ENCODE assay signal across 21 mouse cellular contexts in the genomic region with DNA sequence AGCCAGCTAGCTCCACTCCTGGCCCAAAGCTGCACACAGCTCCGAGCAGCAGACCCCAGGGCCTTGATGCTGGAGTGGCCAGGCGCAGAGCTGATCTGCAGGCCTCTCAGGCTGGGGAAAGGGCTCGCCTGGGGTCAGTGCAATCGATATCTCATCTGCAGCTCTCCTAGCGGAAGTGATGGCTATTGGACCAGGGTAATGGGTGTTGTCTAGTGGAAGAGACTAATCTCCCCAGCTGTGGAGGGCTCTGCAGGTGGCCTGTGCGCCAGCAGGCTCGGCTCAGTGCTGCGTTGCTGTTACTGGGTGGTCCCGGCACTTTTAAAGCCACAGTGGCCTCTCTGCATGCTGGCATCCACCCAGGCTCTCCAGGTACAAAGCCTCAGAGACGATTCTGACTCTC. TPM values are rescaled to one million over a fixed set of nuclear protein-coding genes. Genes with fewer than 3 reads are reported as not detected.
DNase-seq lines count a peak whose midpoint lies in the region; ATAC-seq and TF ChIP-seq lines count a peak whose summit lies in the region.
"Had no signal": no experiment of that assay in that cellular context is flagged by ENCODE, and none has a peak within 500 bp of the region (broad histone marks: within the 10 kb centered on the region; RNA-seq: fewer than 3 reads in every experiment).

No protein-coding gene starts in this region.

- H3K9ac ChIP-seq in forebrain, embryonic 11.5 days (ENCODE audit: low read length): no peak overlapping the region; the same call in 1 of the 2 replicates
- H3K9ac ChIP-seq in limb, embryonic 12.5 days (replicated peaks): no peak overlapping the region
- peak overlapping the region; percentile 12; the same call in 1 of the 2 replicates for H3K9ac ChIP-seq in limb, embryonic 14.5 days (ENCODE audit: low read depth, low read length, severe bottlenecking)
- H3K9ac ChIP-seq: hindbrain, embryonic 14.5 days; intestine, embryonic 15.5 days; lung, embryonic 14.5 days had no signal

- no peaks in the 10 kb centered on the region for H3K9me3 ChIP-seq in forebrain, embryonic 10.5 days
- no peaks in the 10 kb centered on the region for H3K9me3 ChIP-seq in forebrain, embryonic 11.5 days (ENCODE audit: control insufficient read depth, low read length)
- no peaks in the 10 kb centered on the region for H3K9me3 ChIP-seq in limb, embryonic 12.5 days
- H3K9me3 ChIP-seq in limb, embryonic 10.5 days (replicated peaks): no peaks in the 10 kb centered on the region
- H3K9me3 ChIP-seq in limb, embryonic 14.5 days (ENCODE audit: control insufficient read depth, low read length): no peaks in the 10 kb centered on the region
- H3K9me3 ChIP-seq: heart, embryonic 10.5 days; intestine, embryonic 15.5 days had no signal

- peak; percentile 9; the same call in 1 of the 2 replicates for TF ChIP-seq POLR2A in bone marrow, adult 2 months (IDR thresholded peaks at IDR 0.05; ENCODE audit: borderline replicate concordance, control insufficient read depth, low read depth, low read length)
- no peak for TF ChIP-seq POLR2A in limb, embryonic 14.5 days (IDR thresholded peaks at IDR 0.05; ENCODE audit: borderline replicate concordance, extremely low read depth, insufficient read depth, insufficient read length)

- peaks cover 53% of the 10 kb centered on the region for H3K4me1 ChIP-seq in forebrain, embryonic 10.5 days
- H3K4me1 ChIP-seq in forebrain, embryonic 11.5 days (replicated peaks; ENCODE audit: control insufficient read depth, insufficient read depth, low read length): peaks cover 9% of the 10 kb centered on the region; the same call in 1 of the 2 replicates
- peaks cover 12% of the 10 kb centered on the region; the same call in 1 of the 2 replicates for H3K4me1 ChIP-seq in limb, embryonic 12.5 days (replicated peaks)
- peaks cover 30% of the 10 kb centered on the region for H3K4me1 ChIP-seq in limb, embryonic 10.5 days
- H3K4me1 ChIP-seq in bone marrow, adult 2 months (ENCODE audit: control insufficient read depth, insufficient read depth, low read length): no peaks in the 10 kb centered on the region
- no peaks in the 10 kb centered on the region for H3K4me1 ChIP-seq in limb, embryonic 14.5 days (ENCODE audit: control insufficient read depth, insufficient read depth, low read length)
- H3K4me1 ChIP-seq: intestine, embryonic 15.5 days had no signal

- H3K36me3 ChIP-seq in forebrain, embryonic 10.5 days (replicated peaks): no peaks in the 10 kb centered on the region
- H3K36me3 ChIP-seq in forebrain, embryonic 11.5 days (ENCODE audit: control insufficient read depth, insufficient read depth, low read length): no peaks in the 10 kb centered on the region
- no peaks in the 10 kb centered on the region for H3K36me3 ChIP-seq in limb, embryonic 12.5 days
- no peaks in the 10 kb centered on the region for H3K36me3 ChIP-seq in limb, embryonic 10.5 days
- H3K36me3 ChIP-seq in limb, embryonic 14.5 days (ENCODE audit: control insufficient read depth, insufficient read depth, low read length): no peaks in the 10 kb centered on the region
- H3K36me3 ChIP-seq: heart, embryonic 10.5 days; intestine, embryonic 15.5 days had no signal

- no peak for TF ChIP-seq CTCF in bone marrow, adult 2 months (IDR thresholded peaks at IDR 0.05; ENCODE audit: control insufficient read depth, insufficient read depth, low read length)

- no peak overlapping the region for H3K4me3 ChIP-seq in forebrain, embryonic 10.5 days
- no peak overlapping the region for H3K4me3 ChIP-seq in forebrain, embryonic 11.5 days (ENCODE audit: low read depth, low read length)
- no peak overlapping the region for H3K4me3 ChIP-seq in limb, embryonic 12.5 days (replicated peaks)
- no peak overlapping the region for H3K4me3 ChIP-seq in limb, embryonic 10.5 days
- H3K4me3 ChIP-seq in bone marrow, adult 2 months (replicated peaks; ENCODE audit: control insufficient read depth, low read depth, low read length): no peak overlapping the region
- H3K4me3 ChIP-seq in limb, embryonic 14.5 days (replicated peaks; ENCODE audit: low read length): no peak overlapping the region
- H3K4me3 ChIP-seq: erythroblast, embryonic 14.5 days; gastrocnemius, adult 2 months; heart, embryonic 10.5 days; intestine, embryonic 15.5 days; myocyte had no signal

- 7% methylated on average over 10 of the region's 10 CpGs for WGBS in forebrain, embryonic 10.5 days
- WGBS in forebrain, embryonic 11.5 days: 14% methylated on average over 10 of the region's 10 CpGs
- 24% methylated on average over 10 of the region's 10 CpGs for WGBS in limb, embryonic 12.5 days
- 41% methylated on average over 10 of the region's 10 CpGs for WGBS in limb, embryonic 10.5 days
- 70% methylated on average over 10 of the region's 10 CpGs for WGBS in bone marrow, adult 2 months
- 37% methylated on average over 6 of the region's 10 CpGs for WGBS in limb, embryonic 14.5 days

- DNase-seq in forebrain, embryonic 10.5 days (ENCODE audit: extremely low spot score, low spot score): no peak
- DNase-seq in forebrain, embryonic 11.5 days (ENCODE audit: low spot score): no peak
- no peak for DNase-seq in limb, embryonic 10.5 days (ENCODE audit: low spot score)
- DNase-seq in limb, embryonic 14.5 days (ENCODE audit: low spot score): no peak
- no peak for DNase-seq in spleen, postnatal 10 days (ENCODE audit: low spot score in 2 of 2)
- no peak for DNase-seq in adrenal gland, adult 2 months
- DNase-seq: adrenal gland, postnatal 10 days; cerebellum, postnatal 10 days; gastrocnemius, adult 2 months; lung, embryonic 14.5 days; lung, postnatal 36 days; thymus, postnatal 4 days had no signal

- peak overlapping the region; percentile 21; the same call in 1 of the 2 replicates for H3K27ac ChIP-seq in forebrain, embryonic 10.5 days
- H3K27ac ChIP-seq in forebrain, embryonic 11.5 days (ENCODE audit: low read depth, low read length): no peak overlapping the region
- no peak overlapping the region for H3K27ac ChIP-seq in limb, embryonic 12.5 days
- H3K27ac ChIP-seq in limb, embryonic 10.5 days: no peak overlapping the region
- no peak overlapping the region for H3K27ac ChIP-seq in bone marrow, adult 2 months (ENCODE audit: control insufficient read depth, insufficient read depth, low read depth, low read length, poor library complexity)
- H3K27ac ChIP-seq in limb, embryonic 14.5 days (replicated peaks; ENCODE audit: low read depth, low read length): no peak overlapping the region
- H3K27ac ChIP-seq: gastrocnemius, adult 2 months; heart, embryonic 10.5 days; hindbrain, embryonic 14.5 days; intestine, embryonic 15.5 days had no signal

- H3K27me3 ChIP-seq in forebrain, embryonic 10.5 days (ENCODE audit: poor library complexity, severe bottlenecking): peaks cover 65% of the 10 kb centered on the region
- H3K27me3 ChIP-seq in forebrain, embryonic 11.5 days (ENCODE audit: control insufficient read depth, insufficient read depth, low read length): peaks cover 4% of the 10 kb centered on the region; the same call in 1 of the 2 replicates
- peaks cover 4% of the 10 kb centered on the region; the same call in 1 of the 2 replicates for H3K27me3 ChIP-seq in limb, embryonic 12.5 days
- peaks cover 12% of the 10 kb centered on the region; the same call in 1 of the 2 replicates for H3K27me3 ChIP-seq in limb, embryonic 10.5 days (ENCODE audit: low read depth, poor library complexity, severe bottlenecking)
- H3K27me3 ChIP-seq in limb, embryonic 14.5 days (ENCODE audit: control insufficient read depth, insufficient read depth, low read length): no peaks in the 10 kb centered on the region

- no peak overlapping the region for H3K4me2 ChIP-seq in forebrain, embryonic 11.5 days (ENCODE audit: low read depth, low read length, severe bottlenecking)
- H3K4me2 ChIP-seq in limb, embryonic 12.5 days: no peak overlapping the region
- no peak overlapping the region for H3K4me2 ChIP-seq in limb, embryonic 14.5 days (replicated peaks; ENCODE audit: low read depth, low read length, severe bottlenecking)
- H3K4me2 ChIP-seq: hindbrain, embryonic 14.5 days; intestine, embryonic 15.5 days; lung, embryonic 14.5 days had no signal

- ATAC-seq in forebrain, embryonic 11.5 days (replicated peaks; ENCODE audit: low FRiP score): no peak
- ATAC-seq in limb, embryonic 12.5 days (ENCODE audit: insufficient number of reproducible peaks, insufficient read depth, low FRiP score, low TSS enrichment, low read depth): 0 out of 2 replicates have a peak, but pooled peaks have one; percentile 31
- no peak for ATAC-seq in limb, embryonic 14.5 days (ENCODE audit: low FRiP score, low read depth)
- ATAC-seq: CD4-positive, CD25-positive, alpha-beta regulatory T cell, adult 4 months; intestine, embryonic 15.5 days; Patski had no signal

RNA-seq across cellular contexts. Expression of a gene that starts 46.7 kb away (rescaled TPM):
- polyA plus RNA-seq in forebrain, embryonic 10.5 days (2016; fragmentation: Nextera tagmentation; extraction: Ambion mirVana): 92.9 and 97.4 TPM in 2 replicates
- polyA plus RNA-seq in forebrain, embryonic 11.5 days (2014; fragmentation: Nextera tagmentation; extraction: Ambion mirVana): 102 and 106 TPM in 2 replicates
- polyA plus RNA-seq in limb, embryonic 12.5 days (2016; fragmentation: Nextera tagmentation; extraction: Ambion mirVana): 102 and 104 TPM in 2 replicates
- 84.1 and 92.1 TPM in 2 replicates for polyA plus RNA-seq in limb, embryonic 10.5 days (2016; fragmentation: Nextera tagmentation; extraction: Ambion mirVana)
- 9.0 and 39.8 TPM in 2 replicates for polyA plus RNA-seq in bone marrow, adult 2 months (2011; ENCODE audit: insufficient read depth, insufficient read length, low replicate concordance, missing spikeins)
- polyA plus RNA-seq in limb, embryonic 14.5 days (2012; rRNA removed): 59.4 and 63.2 TPM in 2 replicates
- polyA plus RNA-seq in limb, embryonic 14.5 days (2014; fragmentation: Nextera tagmentation; extraction: Ambion mirVana): 86.3 and 90.8 TPM in 2 replicates
- total RNA-seq in adrenal gland, adult 2 months (2021): 10 to 100 TPM; 43.9 to 55.6 TPM
- 46.0 and 67.3 TPM in 2 replicates for polyA plus RNA-seq in adrenal gland, adult 2 months (2012; rRNA removed)

RNA-seq across cellular contexts. Expression of a gene that starts 55.8 kb away (rescaled TPM):
- polyA plus RNA-seq in forebrain, embryonic 10.5 days (2016; fragmentation: Nextera tagmentation; extraction: Ambion mirVana): 7.3 and 7.6 TPM in 2 replicates
- 3.3 and 6.8 TPM in 2 replicates for polyA plus RNA-seq in forebrain, embryonic 11.5 days (2014; fragmentation: Nextera tagmentation; extraction: Ambion mirVana)
- polyA plus RNA-seq in limb, embryonic 12.5 days (2016; fragmentation: Nextera tagmentation; extraction: Ambion mirVana): 5.5 and 6.5 TPM in 2 replicates
- 6.1 and 6.8 TPM in 2 replicates for polyA plus RNA-seq in limb, embryonic 10.5 days (2016; fragmentation: Nextera tagmentation; extraction: Ambion mirVana)
- polyA plus RNA-seq in bone marrow, adult 2 months (2011; ENCODE audit: insufficient read depth, insufficient read length, low replicate concordance, missing spikeins): 8.9 and 43.7 TPM in 2 replicates
- 15.4 and 17.1 TPM in 2 replicates for polyA plus RNA-seq in limb, embryonic 14.5 days (2012; rRNA removed)
- 21.3 and 27.1 TPM in 2 replicates for polyA plus RNA-seq in limb, embryonic 14.5 days (2014; fragmentation: Nextera tagmentation; extraction: Ambion mirVana)
- 10 to 100 TPM; 24.4 to 31.6 TPM for total RNA-seq in adrenal gland, adult 2 months (2021)
- 3.9 and 4.0 TPM in 2 replicates for polyA plus RNA-seq in adrenal gland, adult 2 months (2012; rRNA removed)
